Mouse (Mus musculus): ENCODE measurements at regions not wholly inside any gene's neighbourhood (a gene's known extent, or its start where the extent isn't known, plus 50 kb on each side); places are given as distances from the start of the nearest gene placed in this dataset.

DNA sequence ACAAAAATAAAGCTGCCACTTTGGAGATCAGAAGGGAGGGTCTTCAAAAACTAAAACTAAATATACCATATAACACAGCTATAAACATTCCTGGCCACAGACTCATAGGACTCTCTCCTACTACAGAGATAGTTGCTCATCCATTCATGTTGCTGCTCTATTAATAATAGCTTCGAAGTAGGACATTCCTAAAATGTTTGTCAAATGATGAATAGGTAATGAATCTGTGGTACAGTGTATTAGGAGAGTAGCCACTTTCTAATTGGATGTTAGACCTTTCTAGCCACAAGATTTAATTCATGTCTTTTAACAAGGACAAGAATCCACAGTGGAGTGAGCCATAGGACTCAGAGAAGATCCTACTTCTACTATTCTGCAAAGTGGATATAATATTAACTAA is 367.8 kb upstream of the Impad1 start:
- TF ChIP-seq CTCF (IDR thresholded peaks at IDR 0.05; ENCODE audit: low read depth) (no peak), EP300 (IDR thresholded peaks at IDR 0.05; ENCODE audit: low read depth) (no peak)
